Mouse (Mus musculus): ENCODE measurements at regions not wholly inside any gene's neighbourhood (a gene's known extent, or its start where the extent isn't known, plus 50 kb on each side); places are given as distances from the start of the nearest gene placed in this dataset.

DNA sequence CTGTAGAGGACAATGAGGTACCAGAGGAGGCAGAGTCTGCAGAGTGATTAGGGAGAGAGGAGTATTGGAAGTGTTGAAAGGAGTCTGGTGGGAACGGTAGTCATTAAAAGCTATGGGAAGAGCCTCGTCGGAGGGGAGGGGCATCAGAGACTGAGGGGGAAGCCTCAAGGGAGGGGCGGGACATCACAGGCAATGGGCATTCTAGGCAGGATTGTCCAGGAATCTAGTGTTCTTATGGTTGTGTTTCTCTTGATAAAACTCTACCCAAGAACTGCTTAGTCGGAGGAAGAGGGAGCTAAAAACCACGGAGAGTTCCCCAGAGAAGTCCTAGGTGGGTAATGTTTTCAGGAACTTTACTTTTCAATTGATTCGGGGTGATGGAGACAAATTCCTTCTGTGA, 90.2 kb downstream of the Sec23ip start:
- no peak for DNase-seq

DNA sequence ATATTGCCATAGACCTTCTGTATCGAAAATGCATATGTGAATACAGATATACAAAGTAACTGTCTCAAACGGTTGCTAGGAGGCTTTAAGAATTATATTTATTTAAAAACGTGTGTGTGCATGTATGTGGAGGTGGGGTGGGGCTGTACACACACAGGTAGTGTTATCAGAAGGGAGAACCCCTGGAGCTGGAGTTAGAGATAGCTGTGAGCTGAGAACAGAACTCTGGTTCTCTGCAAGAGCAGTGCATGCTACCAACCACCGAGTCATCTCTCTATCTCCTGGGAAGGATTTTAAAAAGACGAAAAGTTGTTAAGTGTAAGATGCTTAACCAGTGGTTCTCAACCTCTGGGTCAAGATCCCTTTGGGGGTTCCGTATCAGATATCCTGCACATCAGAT, 91.7 kb downstream of the Sec23ip start:
- no peak for DNase-seq

- no peak for DNase-seq
These were observed 97.8 kb downstream of the Sec23ip start for GRCm38 (mm10) chr7:128842561-128842960.

GRCm38 (mm10) chr7:128843576-128843975, 98.8 kb downstream of the Sec23ip start:
- no peak for DNase-seq

DNA sequence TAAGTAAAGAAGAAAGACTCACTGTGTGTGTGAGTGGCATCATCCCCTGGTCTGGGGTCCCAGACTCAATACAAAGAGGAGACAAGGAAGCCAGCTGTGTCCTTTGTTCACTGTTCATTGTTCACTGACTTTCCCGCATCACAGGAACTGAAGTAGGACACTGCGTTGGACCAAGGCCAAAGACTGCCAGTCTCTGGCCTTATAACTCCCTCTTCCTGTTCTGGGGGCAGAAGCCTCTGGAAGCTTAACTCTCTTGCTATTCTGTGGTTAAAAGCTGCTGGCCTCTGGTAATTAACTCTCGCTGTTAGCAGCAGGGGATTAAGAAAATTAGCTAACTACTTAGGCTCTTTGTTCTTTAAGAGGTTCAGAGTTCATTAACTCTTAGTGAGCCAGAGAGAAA, 104.5 kb downstream of the Sec23ip start:
- DNase-seq: peak in 1 of 2 experiments; percentile 21

GRCm38 (mm10) chr7:128854193-128854592, 109.5 kb downstream of the Sec23ip start:
- no peak for DNase-seq

- no peak for DNase-seq
These were observed 110.1 kb downstream of the Sec23ip start for GRCm38 (mm10) chr7:128854690-128855343.

- peak; percentile 35 to 83 for DNase-seq
These were observed 115.4 kb downstream of the Sec23ip start for GRCm38 (mm10) chr7:128860141-128860540.

DNA sequence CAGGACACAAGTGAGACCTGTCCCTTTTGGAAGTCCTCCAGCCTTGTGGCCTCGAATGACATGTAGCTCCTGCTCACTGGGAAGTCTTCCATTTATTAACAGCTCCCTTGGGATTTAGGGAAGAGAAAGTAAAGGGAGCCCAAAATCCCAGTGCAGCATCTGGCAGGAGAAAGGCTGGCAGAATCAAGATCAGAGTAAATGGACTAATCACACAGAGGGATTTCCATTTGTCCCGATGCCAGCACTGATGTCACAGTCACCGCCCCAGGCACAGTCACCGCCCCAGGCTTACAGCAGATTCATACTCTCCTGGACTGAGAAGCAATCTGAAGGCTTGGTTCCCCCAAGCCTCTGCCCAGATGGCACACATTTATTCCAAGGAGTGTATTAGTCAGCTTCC, 116.0 kb downstream of the Sec23ip start:
- DNase-seq: peak; percentile 9 to 14

DNA sequence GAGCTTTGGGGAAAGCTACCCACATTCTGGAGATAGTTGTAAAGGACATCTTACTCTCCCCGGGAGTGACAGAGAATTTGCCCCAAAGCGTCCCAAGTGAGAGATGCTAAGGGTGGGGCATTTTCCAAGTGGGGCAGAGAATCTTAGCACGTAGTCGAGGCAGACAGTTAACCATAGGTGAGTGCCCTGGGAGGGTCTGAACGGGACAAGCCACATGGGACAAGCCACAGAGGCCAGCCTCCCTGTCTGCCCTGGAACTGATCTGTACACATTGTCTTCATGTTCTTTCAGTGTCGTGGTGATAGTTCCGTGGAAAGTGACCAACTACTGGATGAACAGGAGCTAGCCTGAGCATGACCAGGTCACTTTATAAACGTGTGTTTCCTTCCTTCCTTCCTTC, 116.6 kb downstream of the Sec23ip start:
- DNase-seq: no peak

- no peak for DNase-seq
These were observed 124.1 kb downstream of the Sec23ip start for GRCm38 (mm10) chr7:128868799-128869198.

GRCm38 (mm10) chr7:128884015-128884414, 139.3 kb downstream of the Sec23ip start:
- no peak for DNase-seq

GRCm38 (mm10) chr7:128885551-128885950, 140.8 kb downstream of the Sec23ip start:
- no peak for DNase-seq

GRCm38 (mm10) chr7:128910134-128910533, 165.4 kb downstream of the Sec23ip start:
- DNase-seq: no peak

- peak in 1 of 2 experiments; percentile 34 for DNase-seq
These were observed 193.4 kb downstream of the Sec23ip start for GRCm38 (mm10) chr7:128937976-128938730.

- DNase-seq: no peak
These were observed 215.8 kb downstream of the Sec23ip start for GRCm38 (mm10) chr7:128960575-128960974.

DNA sequence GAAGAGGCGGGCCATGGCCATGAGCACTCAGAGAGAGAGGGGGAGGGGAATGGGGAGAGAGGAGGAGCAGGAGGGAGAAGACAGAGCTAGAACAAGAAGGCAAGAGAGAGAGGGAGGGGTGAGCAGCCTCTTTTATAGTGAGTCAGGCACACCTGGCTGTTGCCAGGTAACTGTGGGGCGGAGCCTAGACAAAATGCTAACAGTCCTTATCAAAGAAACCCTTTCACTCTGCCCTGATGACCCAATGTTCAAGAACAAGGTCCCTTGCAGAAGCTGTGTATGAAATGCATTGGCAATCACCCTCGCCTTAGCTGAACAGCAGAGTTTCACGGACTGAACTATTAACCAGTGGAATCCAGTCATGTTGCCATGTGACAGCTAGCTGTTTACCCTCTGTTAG, 235.2 kb downstream of the Sec23ip start:
- no peak for DNase-seq

DNA sequence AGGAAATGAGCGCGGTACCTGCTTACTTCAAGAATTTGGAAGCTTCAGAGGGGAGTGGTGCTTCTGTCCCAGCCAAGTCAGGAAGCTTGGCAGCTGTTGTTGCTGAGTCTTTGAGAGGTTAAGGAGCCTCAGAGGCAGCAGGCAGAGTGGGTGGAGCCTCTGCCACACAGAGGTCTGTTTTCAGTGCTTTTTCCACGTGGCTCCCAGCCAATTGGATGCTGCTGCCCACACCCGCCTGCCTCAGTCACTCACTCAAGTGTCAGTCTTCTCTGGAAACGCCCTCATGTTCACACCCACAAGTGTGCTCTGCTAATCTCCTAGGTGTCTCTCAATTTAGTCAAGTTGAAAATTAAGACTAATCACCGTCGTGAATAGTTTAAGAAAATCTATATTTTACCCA, 236.1 kb downstream of the Sec23ip start:
- DNase-seq: peak in 1 of 2 experiments; percentile 11

- DNase-seq: no peak
These were observed 254.0 kb downstream of the Sec23ip start for GRCm38 (mm10) chr7:128998759-128999158.

GRCm38 (mm10) chr7:129002419-129002818, 254.4 kb upstream of the Plpp4 start:
- DNase-seq: no peak

DNA sequence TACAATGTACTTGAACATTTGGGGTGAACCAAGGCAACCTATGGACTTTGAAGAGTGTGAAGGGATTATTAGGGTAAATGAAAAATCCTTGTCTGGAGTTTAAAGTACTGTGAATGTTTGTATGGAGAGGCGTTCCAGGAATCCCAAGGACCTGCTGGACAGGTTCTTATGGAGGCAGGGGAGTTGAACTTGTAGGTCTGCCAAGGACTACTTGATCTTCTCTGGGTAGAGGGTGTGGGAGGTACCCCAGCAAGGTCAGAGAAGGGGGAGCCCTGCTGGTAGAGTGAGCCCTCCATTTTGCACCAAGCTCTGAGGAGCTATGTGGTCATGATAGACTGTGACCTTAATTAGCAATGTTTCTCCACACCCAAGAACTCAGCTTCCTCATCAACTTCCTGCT, 253.7 kb upstream of the Plpp4 start:
- no peak for DNase-seq

DNA sequence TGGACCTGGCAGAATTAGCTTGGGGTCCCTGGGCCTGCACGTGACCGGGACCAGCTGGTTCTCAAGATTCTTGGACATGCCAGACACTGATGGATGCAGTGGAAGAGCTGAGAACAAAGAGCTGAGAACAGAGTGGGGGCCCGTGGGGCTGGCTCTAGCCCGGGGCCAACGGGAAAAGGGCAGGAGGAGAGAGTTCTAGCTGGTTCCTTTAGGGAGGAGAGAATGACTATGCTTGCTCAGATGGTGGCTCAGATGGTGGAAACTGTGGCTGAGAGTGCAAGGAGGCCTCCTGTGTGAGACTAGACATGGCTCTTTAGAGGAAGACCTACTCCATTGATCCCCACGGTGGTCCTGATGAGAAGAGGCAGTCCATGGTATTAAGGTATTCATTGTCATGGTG, 240.5 kb upstream of the Plpp4 start:
- DNase-seq: no peak

DNA sequence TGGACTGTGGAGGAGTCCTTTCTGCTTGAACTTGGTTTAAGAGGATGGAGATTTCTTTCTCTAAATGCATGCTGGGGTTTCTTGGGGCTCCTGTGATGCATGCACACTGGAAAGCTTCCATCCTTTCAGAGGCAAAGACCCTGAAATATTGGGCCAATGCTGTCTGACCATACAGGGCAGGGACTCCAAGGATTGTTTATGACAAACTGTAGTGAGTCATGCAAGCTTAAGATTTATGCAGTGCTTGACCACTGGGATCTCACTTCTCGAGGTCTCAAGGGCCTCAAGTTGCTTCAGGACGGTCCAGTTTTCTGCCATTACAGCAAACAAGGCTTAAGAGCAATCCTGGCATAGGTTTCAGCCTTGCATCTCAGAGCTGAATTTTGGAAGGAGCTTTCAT, 229.7 kb upstream of the Plpp4 start:
- no peak for DNase-seq

GRCm38 (mm10) chr7:129048023-129048422, 208.8 kb upstream of the Plpp4 start:
- no peak for DNase-seq

DNA sequence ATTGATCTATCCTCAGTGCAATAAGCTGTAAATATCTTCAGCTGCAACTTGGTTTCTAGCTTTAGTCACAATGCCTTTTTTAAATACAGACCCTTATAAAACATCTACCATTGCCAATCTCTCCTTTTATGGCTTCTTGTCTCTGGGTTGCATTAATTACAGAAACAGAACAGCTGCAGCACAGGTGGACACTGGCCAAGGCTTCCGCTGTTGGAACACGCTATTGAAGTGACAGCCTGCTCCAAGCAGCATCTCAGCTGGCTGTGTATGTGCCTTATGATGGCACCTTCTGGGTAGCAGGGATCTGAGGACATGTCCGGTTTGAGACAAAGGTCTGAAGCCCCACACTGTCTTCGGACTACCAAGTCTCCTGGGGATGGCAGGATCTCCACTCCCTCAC, 207.1 kb upstream of the Plpp4 start:
- no peak for DNase-seq

Data from kidney, postnatal 36 days (tissue).